Mouse (Mus musculus) small intestine, adult 2 months (tissue): ENCODE data around the gene Mrpl14.

Source experiments
- CTCF ChIP-seq: fragments of 200-500 bp; IDR thresholded peaks from 2 replicates; pipeline ENCODE4 v1.5.1; 2012; ENCODE audit warnings: low read depth, mild to moderate bottlenecking, control low read depth, inconsistent platforms, low read length, moderate library complexity, mixed read lengths; ENCODE audit not compliant: insufficient replicate concordance, insufficient read length; ENCODE audit errors: extremely low read depth
- POLR2A ChIP-seq: fragments of 200-500 bp; IDR thresholded peaks from 2 replicates; pipeline ENCODE4 v1.6.1; 2012; ENCODE audit warnings: low read depth, mild to moderate bottlenecking, control low read depth, inconsistent platforms, low read length, moderate library complexity

GRCm38 (mm10) chr17:45700496-45701235, 14.5 kb downstream of the Mrpl14 start:
- TF ChIP-seq POLR2A (no peak), CTCF (no peak)
